Mouse (Mus musculus) heart, postnatal 14 days (tissue): ENCODE measurements at regions not wholly inside any gene's neighbourhood (a gene's known extent, or its start where the extent isn't known, plus 50 kb on each side); places are given as distances from the start of the nearest gene placed in this dataset.
"Not testable (repeated sequence)": the region's sequence is repeated elsewhere in the genome, so short reads cannot be mapped to it uniquely, and the experiment has no call there.

Experiments used
- DNase-seq, 2 experiments: peaks; one replicate each; pipeline ENCODE4 v3.0.0; 2021 to 2022
- intact Hi-C: fragments of 180-260 bp; cut with DNase I; formaldehyde crosslinking; loops from one replicate; pipeline ENCODE4 v1.15.1; 2025

DNA sequence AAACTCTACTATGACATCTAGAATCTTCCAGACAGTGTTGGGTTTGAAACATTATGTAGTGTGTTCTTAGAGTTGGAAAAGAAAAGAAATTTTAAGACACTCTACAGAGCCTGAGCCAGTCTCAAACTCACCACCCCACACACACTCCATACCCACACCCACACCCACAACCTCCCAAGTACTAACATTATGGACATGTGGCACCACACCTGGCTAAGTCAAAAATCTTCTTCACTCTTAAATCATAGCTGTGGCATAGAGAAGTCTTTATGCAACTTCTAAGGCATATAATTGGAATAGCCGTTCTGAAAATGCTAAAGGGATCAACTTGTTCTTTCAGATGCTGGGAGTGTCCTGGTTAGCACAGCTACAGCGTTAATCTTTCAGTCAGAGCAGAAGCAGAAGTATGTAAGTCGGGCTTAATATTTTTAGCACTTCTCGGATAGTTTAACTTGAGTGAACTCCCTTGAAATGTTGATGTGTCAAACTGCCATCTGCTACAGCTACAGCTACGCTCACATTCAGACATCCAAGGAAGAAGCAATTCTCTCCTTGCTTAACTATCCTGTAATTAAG, 68.6 kb upstream of the Creb1 start:
- DNase-seq, result no peak
- intact Hi-C loops, result no loop called here

DNA sequence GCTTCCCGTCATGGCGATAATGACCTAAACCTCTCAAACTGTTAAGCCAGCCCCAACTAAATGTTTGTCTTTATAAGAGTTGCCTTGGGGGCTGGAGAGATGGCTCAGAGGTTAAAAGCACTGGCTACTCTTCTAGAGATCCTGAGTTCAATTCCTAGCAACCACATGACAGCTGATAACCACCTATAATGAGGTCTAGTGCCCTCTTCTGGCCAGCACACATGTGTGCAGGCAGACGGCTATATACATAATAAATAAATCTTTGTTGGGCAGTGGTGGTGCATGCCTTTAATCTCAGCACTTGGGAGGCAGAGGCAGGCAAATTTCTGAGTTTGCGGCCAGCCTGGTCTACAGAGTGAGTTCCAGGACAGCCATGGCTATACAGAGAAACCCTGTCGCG, 70.8 kb upstream of the Creb1 start:
- DNase-seq, intact Hi-C loops: not testable (repeated sequence)

DNA sequence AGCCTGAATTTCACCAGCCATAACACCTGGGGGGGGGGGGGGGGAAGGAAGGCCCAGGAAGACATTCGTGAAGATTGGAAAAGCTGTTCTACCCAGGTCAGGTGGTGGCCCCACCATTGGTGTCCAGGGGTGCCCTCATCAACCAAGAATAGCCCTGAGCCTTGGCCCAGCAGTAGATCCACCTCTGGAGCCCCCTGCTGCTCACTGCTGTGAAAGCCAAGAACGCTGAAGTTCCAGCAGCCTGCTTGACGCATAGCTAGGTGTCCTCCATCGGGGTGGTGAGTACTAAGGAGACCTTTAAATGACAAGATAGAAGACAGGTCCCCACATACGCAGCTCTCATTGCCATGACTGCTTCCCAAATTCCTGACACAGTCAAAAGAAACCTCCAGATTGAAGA, 74.6 kb upstream of the Creb1 start:
- intact Hi-C loops, result no loop called here
- DNase-seq, result no peak

DNA sequence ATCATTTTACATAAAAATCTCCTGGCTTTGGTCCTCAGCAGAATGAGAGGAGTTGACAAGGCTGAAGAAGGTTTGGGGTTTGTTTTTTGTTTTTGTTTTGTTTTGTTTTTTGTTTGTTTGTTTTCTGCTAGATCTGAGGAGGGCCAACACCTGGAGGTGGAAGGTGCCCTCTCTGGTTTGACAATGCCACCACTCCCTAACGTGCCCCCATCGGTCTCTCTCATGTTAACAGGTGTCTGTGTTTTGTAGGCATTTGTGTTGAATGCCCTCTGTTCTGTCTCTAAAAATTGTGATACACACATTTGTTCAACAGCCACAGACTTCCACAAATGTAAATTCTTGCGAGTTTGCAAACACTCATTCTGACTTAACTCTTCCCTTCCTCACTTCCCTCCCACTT, 83.3 kb upstream of the Creb1 start:
- DNase-seq, result no peak
- intact Hi-C loops, result loop anchor here (2.0 to 5.0 kb wide), 4 partner anchors 142 to 790 kb away; no protein-coding TSS in a partner anchor

DNA sequence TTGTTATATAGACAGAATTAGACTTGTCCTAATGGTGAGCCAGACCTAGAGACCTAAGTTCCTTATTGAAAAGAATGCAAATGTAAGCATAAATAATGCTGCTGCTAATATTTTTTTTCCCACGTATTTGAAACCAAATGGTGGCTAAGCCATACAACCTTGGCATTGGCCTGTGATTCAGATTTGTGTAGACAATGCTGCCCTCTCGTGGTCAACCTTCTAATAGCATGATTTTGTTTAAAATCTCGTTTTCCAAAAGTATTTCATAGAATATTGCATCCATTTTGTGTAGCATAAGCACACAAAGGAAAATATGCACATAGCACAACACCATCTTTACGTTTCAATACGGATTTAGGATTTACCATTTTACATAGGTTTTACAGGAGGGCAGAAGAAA, 84.4 kb upstream of the Creb1 start:
- intact Hi-C loops, result loop anchor here (1.0 to 5.0 kb wide), 6 partner anchors 141 to 789 kb away; no protein-coding TSS in a partner anchor
- peak; percentile 50 to 77 for DNase-seq

DNA sequence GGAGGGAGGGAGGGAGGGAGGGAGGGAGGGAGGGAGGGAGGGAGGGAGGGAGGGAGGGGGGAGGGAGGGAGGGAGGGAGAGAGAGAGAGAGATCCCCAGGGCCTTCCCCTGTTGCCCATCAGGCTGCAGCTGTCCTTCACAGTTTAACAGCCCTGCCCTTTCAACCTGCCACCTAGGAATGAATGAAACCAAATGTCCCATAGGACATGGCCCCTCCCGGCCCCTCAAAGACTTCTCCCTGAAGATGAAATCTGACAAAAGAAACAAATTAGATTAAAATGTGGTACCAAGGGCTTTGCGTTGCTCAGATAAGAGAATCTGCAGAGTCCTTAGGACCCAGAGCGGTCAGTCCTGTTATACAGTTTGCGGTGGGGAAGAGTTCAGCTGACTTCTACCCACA, 86.0 kb upstream of the Creb1 start:
- intact Hi-C loops, result loop anchor here (2.0 to 5.0 kb wide), 5 partner anchors 139 to 684 kb away; no protein-coding TSS in a partner anchor
- DNase-seq, result no peak

DNA sequence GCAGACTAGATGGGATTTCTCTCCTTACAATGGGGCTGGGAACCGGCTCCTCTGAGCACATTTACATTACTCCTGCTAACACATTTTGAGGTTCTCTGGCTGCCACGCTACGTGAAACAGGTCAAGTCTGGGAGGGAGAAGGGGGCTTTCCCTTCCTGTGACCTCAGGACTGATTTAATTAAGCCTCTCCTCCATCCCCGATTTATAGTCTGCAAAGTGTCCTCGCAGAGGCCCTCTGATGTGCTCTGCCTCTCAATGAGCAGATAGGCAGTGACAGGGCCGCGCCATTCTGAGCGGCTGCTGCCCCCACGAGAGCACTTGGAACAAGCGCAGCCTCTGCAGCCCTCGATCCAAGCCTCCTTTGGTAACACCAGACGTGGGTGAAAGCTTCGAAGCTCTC, 86.5 kb upstream of the Creb1 start:
- peak; percentile 81 to 84 for DNase-seq
- intact Hi-C loops, result loop anchor here (2.0 to 5.0 kb wide), 5 partner anchors 139 to 683 kb away; no protein-coding TSS in a partner anchor

DNA sequence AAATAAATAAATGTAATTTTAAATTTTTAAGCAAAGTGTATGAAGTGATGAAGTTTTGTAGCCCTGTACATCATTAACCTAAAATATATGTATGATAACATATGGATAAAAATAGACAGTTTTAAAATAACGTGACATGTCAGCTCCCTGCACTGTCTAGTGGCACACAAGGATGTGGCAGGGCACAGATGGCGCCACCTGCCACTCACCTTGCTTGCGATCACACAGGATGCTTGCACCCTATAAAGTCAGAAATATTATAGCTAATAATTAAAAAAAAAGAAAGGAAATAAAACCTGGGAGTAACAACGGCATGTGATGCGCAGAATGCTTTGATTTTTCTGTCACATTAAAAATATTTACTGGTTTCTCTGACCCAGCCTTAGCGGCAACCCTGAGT, 89.0 kb upstream of the Creb1 start:
- intact Hi-C loops, result no loop called here
- DNase-seq, result no peak

DNA sequence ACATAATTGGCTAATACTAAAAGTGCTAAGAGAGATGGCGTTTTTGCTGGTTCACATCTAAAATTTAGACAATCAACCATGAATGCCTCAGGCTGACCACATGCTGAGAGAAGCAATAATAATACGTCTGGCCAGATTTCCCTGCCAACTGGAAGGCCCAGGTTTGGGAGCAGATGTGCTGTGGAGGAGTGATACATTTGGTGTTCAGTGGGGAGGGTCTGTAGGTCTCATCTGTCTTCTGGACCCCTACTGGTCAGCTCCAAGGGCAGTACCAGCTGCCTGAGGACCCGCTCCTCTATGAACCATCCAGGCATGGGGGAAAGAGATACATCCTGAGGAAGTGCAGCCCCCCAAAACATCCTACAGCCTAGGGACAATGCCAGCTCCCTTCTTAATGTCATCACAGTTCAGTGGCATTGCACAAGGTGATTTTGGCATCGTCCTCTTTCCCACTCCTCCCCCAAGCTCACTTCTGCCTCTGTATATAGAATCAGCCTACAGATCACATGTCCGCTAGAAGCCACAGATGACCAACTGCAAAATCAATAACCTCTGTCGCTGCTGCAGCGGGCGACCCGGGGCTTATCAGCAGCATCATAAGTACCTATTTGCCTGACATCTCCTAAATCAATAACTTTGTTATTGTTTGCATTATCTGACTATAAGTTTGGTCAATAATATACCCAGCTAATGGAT, 90.1 kb upstream of the Creb1 start:
- DNase-seq, result no peak
- intact Hi-C loops, result no loop called here

DNA sequence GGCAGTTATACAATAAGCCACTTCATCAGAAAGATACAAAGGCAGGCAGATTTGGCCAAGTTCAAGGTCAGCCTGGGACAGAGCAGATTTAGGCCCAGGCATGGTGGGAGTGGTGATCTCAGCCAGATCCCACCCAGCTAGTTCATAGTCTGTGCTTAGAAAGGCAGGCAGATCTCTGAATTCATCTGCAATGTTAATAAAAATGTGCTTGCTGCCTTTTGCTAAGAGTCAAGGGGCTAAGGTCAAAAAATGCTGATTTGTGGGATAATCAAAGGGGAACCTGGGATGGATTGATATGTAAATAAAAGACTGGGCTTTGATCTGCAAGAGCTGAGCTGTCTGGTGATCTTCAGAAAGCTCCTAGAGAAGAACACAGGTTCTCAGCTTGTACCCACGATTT, 109.2 kb upstream of the Creb1 start:
- intact Hi-C loops, result no loop called here

DNA sequence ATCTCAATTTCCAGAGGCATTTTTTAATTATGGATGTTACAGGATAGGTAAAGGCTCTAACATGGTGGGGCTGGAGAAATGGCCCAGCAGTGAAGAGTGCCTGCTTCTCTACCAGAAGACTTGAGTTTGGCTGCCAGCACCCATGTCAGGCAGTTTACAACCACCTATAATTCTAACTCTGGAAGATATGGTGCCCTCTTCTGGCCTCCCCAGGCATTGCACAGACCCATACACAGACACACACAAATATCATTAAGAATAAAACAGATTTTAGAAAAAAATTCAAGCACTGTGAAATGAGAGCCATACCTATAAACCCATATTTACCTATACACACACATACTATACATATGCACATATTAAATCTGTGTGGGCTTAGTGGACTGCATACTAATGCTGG, 113.9 kb upstream of the Creb1 start:
- no peak for DNase-seq
- intact Hi-C loops, result no loop called here

More for the DNA sequence above, 109.2 kb upstream of the Creb1 start:
- no peak for DNase-seq

DNA sequence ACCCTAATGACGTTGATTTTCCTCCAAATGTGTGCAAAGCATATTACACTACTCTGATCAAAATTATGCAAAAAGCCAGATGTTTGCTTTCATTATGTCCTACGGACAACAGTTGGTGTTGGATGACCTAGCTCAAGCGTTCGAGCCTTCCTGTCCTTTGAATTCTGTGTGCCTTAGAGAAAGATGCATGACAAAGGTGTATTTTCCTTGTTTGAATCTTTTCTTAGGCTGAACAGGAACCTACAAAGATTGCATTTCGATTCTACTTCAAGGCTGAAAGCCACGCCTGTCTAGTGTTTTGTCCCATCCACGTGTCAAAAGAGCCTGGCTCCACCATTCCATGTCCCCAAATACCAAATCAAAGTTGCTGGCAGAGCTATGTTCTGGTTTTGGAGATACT, 116.5 kb upstream of the Creb1 start:
- no peak for DNase-seq
- intact Hi-C loops, result no loop called here

DNA sequence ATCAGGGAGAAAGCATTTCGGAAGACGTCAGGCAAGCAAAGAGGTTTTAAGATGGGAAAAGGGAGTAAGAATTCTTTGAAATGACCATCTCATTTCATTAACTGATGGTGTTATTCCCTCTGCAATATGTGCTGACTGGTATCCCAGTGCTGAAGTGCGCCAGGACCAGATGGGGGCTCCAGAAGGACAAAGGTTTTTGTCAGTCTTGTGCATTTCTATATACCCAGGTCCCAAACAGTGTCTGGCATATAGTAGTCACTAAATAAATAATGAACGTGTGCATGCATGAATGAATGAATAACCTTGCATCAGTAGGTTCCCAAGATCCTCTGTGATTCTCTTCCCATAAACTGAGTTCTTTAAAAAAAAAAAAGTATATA, 119.3 kb upstream of the Creb1 start:
- intact Hi-C loops, result no loop called here
- no peak for DNase-seq

DNA sequence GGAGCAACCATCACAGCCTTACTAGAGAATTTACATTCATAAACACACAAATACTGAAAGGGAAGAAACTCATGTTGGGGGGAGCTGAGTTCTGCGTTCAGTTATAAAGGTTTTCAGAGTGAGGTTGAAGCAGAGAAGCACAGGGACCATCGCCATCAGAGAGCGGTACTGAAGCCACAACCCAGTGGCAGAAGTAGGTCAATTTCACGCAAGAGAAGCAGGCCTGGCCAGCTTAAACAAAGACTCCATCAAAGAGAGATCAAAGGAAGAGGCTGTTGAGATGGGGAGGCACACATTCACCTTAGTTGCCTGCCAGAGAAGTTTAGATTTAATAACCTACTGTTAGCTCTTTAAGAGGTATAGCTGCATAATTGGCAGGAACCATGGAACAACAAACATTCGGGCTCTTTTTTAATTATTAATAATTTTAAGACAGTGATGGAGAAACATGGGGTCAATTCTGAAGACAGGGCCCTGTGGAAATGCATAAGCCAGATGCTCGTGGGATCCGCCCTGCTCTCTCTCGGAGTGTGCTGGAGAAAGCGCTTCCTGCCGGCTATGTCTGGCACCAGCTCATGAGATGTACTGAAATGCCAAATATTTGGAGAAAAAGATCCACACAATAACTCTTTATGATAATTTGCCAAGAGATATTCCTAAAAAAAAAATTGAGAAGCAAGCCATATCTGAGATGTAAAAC, 119.8 kb upstream of the Creb1 start:
- intact Hi-C loops, result no loop called here
- DNase-seq, result peak in 1 of 2 experiments; percentile 14

DNA sequence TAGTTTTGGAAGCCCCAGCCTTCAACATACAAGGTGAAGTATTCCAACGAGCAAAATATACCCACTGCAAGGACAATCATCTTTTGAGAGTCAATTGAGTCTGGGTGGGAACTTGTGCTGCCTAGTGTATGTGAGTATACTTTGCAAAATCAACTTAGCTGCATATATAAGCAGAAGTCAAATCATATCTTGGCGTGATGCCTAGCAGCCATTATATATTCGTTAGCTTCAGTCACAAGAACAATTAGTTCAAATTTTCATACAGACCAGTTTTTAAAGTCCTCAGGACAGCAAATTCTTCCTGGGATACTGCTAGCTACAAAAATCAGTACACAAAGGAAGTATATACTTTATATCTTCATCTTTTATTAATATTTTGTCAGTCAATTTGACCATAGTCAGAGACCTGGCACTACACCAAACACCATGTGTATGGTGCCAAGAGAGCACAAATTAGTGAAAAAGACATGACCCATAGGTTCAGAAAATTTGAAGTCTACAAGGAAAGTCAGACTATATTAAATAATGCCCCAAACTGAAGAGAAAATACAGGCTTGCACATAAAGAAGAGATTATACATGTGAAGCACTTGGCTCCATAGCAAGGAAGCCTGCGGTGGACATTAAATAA, 120.5 kb upstream of the Creb1 start:
- intact Hi-C loops, result no loop called here
- DNase-seq, result no peak

DNA sequence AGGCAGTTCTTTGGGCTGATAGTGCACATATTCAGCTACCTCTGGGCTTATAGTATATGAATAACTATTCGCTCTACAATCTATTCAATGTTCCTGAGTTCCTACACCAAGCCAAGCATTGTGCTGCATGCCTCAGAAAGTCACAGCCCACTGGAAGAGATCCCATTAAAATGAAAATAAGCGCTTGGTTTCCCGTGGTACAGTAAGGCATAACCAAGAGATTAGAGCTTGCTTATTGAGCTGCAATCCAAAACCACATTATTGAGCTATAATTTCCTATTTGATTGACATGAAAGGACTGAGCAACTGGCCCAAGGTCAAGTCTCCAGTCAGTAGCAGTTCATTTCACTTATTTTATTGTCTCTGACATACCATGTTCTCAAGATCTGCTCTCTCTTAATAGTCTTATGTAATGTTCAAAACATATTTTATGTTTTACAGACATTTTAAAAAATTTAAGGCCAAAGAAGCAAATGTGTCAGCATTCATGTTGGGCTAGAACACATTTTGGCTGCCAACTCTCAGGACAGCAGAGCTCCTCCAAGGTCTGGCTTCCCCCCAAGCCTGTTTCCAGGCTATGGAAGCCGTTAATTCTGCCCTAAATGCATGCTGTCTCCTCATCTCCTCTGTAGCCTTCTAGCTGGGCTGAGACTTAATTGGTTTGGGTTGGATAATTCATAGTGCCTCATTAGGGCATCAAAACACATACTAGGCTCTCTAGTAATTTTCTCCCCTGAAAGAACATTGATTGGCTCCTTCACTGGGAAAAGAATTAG, 123.5 kb upstream of the Creb1 start:
- DNase-seq, result no peak
- intact Hi-C loops, result no loop called here

DNA sequence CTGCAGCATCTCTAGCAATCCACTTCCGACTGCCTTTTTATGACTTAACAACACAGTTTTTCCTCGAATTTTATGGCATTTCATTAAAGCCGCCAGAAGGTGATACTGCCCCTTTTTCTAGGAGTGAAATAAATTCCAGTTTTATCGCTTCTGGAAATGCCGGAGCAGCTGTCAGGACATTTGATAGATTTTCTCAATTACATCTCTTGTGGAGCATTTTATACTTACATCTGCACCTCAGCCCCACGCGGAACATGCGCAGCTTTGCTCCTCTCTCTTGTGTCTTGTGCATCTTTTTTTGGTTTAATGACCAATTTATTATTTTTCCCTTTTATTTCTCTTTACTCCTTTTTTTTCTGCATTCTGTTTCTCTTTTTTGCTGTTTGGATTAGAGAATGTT, 140.9 kb upstream of the Creb1 start:
- intact Hi-C loops, result no loop called here
- no peak for DNase-seq

DNA sequence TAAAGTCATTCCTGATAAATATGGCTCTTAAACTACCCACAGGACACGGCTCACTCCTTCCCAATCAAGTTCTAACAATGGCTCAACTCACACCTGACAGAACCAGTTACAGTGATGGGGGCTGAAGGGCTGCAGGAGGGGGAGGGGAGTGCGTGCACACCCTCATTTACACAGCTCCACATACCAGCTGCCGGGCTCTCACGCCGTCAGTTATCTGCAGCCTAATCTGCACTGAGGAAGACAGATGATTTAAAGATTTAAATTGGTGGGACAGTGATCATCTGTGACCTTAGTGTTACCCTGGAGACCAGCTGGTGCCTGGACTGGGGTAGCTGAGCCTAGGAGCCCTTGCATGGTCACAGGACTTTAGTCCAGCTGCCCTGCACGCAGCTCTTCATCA, 151.2 kb upstream of the Creb1 start:
- intact Hi-C loops, result no loop called here
- no peak for DNase-seq

DNA sequence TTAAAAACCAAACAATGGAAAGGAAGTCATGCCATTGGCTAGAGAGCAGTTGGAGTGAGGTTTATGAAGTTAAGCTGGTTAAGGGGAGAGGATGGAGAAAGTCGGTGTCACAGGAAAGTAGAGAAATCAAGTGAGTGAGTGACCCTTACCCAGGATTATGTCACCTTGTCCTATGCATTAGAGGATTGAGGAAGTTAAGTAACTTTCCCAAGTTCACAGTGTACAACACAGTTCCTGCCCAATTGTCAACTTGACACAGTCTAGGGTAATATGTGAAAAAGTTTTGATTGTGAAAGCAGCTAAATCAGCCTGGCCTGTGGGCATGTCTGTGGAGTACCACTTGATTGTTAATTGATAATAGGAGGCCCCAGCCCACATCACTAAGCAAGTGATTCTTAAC, 156.0 kb upstream of the Creb1 start:
- intact Hi-C loops, result not testable (repeated sequence)

DNA sequence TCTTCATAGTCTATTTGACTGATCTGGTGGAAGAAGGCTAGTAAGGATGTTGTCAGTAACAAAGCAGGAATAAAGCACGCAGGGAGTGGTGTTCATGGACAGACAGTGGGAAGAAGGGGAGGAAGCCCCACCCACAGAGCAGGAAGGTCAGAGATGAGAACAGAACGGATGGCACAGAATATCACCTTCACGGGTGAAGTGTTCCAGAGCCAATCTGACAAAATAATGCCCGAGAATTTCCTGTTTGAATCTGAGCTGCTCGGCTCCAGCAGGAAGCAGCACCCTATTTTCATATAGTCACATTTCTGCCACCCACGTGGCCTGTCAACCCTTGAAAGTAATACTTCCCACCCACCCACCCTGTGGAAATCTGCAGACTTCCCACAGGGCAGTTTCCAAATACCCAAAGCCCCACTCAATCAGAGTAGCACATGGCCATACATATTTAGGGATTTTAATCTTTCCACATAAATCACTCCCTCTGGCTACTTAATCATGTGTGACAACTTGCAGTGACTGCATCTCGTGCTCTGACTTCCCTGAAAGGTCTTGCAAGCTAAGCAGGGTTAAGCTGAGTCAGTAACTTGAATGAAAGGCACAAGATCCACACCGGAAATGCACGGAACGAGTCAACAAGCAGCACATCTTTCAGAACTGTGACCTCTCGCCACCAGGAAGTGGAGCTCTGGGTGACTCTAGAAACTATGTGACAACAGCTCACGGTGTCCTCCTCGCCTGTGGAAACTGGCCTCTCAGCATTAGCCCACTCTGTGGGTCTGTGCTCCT, 158.0 kb upstream of the Creb1 start:
- intact Hi-C loops, result no loop called here
- peak; percentile 11 to 14 for DNase-seq

More for the DNA sequence above, 156.0 kb upstream of the Creb1 start:
- not testable (repeated sequence) for DNase-seq
